Mouse (Mus musculus) fibroblast of lung, adult 2 months (primary cell): ENCODE results near the gene BC053393.
"Not testable (repeated sequence)": the region's sequence is repeated elsewhere in the genome, so short reads cannot be mapped to it uniquely, and the experiment has no call there.

Source experiments
- DNase-seq: peaks from one replicate; pipeline ENCODE4 v3.0.0-alpha.2; 2011; ENCODE audit warnings: low read depth

The BC053393 gene

GRCm38 (mm10) chr11:46571327-46571726 lies at the start of gene BC053393:
TSS of gene BC053393 (plus strand) at chr11:46571536.
- no peak for DNase-seq

DNA sequence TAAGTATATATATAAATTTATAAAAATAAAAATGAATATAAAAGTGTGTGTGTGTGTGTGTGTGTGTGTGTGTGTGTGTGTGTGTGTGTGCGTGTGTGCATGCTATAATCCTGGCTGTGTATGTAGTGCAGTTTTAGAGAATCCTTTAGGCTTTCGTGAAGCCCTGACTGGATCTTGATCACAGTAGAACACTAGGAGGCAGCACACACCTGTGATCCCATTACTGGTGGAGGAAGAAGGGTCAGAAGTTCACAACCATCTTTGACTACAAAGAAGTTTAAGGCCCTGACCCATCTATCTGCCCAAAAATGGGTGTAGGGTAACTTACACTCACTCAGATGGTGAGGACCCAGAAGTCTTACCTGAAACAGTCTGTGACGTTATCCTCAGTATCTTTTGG lies 48.6 kb upstream of the BC053393 start:
- peak; percentile 21 for DNase-seq

DNA sequence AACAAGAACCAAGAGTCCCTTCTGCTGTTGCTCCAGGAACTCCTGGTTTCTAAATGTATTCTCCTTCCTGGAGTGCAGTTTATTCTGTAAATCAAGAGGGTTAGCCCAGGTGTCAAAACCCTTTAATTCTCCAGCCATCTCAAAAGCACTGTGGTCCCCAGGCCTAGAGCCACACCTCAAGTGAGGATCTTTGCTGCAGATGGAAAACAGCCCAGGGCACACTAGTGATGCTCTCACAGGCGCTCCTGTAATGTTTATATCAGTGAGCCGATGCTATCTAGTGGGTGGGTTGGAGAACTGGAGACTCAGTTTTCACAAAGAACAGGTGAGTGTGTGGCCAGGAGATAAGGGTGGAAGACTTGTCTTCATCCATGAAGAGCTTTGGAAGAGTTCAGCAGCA lies 47.4 kb upstream of the BC053393 start, which contains the start of gene Gm12169:
Gm12169 (plus strand) TSS at position 301 of the 400 bp plus-strand sequence.
- DNase-seq: no peak

DNA sequence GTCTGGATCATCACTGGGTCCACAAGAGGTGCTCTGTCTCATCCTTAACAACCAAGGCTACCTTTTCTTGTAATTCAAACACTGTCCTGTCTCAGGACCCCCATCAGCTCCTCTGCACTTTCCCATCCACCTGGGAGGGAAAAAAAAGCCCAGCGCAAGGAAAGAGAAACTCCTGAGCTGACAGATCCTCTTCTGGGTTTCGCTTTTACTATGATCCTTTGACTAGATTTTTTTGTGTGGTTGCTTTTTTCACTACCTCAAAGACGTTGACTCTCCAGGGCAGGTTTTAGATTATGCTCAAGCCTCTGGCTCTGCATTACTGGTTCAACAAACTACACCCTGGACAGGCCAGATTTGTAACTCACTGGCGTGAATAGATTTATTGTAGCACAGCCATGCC lies 41.2 kb upstream of the BC053393 start:
- DNase-seq: no peak

DNA sequence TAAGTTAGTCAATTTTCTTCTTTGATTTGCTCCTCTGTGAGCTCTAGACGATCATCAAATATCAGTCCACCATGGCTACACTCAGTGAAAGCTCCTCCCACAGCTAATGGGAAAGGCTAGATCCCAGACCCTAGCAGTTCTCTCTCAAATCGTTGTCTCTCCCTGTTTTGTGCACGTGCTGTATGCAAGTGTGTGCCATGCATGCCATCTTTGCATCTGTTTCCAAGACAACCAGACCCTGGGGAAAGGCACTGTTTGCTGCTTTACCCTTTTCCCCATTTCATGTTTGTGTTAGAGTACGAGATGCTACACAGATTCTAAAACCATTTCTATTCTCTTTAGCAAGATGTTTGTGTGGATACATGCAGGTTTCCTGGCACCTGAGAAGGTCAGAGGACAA lies 34.4 kb upstream of the BC053393 start:
- DNase-seq: no peak

DNA sequence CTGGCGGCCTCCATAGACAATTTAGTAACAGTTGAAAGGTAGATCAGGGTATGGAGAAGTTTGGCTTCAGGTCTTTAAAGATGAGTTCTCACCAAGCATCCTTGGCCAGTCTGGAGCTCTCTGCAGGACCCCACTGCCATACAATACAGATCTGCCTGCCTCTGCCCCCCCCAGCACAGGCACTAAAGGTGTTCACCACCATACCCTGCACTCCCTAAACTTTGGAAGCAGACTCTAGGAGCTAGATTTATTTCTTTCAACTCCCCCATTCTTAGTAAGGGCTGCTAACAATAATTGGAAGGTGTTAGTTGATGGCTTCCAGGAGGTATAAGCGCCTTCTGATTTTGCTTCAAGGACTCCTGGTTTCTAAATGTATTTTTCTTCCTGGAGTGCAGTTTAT lies 27.8 kb upstream of the BC053393 start:
- DNase-seq: no peak

DNA sequence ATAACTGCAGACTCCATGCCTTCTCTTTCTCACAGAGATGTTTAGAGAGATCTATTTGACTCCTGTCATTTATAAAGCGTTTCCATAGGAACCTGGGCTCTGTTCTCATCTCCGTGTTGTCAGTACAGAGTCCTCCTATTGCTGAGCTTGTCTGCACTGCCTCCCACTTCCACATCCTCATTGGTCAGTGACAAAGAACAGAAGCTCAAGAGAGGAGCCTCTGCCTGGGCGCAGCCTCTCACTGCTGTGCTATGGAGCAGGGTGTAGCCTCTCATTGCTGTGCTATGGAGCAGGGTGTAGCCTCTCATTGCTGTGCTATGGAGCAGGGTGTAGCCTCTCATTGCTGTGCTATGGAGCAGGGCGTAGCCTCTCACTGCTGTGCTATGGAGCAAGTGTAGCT lies 21.6 kb upstream of the BC053393 start:
- DNase-seq: no peak

DNA sequence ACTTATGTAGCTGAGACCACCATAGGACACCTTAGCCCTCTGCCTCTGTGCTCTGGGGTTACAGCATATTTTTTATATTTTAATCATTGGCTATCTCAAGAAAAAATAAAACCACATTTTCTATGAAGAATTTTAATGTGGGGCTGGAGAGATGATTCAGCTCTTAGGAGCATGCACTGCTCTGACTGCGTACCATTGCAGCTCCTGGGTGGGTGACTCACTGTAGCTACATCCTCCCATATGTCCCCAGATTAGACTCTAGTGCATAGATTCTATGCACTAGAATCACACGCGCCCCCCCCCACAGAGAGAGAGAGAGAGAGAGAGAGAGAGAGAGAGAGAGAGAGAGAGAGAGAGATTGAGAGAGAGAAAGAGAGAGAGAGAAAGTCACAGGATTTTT lies 18.6 kb upstream of the BC053393 start:
- no peak for DNase-seq

- no peak for DNase-seq
Observed at GRCm38 (mm10) chr11:46561096-46561495, 10.2 kb upstream of the BC053393 start.

GRCm38 (mm10) chr11:46564671-46565070 lies 6.7 kb upstream of the BC053393 start:
- peak; percentile 24 for DNase-seq

DNA sequence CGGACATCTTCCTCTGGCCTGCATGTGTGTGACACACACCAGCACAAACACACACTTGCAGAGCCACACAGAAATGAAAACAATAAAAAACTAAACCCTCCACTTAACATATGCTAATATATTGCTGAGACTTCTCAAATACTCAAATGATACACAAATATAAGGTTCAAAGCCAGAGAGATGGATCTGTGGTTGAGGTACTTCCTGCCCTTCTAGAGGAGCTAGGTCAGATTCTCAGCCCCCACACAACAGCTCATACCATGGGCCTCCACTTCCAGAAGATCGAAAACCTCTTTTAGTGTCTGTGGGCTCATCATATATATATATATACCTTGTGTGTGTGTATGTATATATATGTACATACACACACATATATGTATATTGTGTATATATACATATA lies 5.4 kb upstream of the BC053393 start:
- DNase-seq: no peak

DNA sequence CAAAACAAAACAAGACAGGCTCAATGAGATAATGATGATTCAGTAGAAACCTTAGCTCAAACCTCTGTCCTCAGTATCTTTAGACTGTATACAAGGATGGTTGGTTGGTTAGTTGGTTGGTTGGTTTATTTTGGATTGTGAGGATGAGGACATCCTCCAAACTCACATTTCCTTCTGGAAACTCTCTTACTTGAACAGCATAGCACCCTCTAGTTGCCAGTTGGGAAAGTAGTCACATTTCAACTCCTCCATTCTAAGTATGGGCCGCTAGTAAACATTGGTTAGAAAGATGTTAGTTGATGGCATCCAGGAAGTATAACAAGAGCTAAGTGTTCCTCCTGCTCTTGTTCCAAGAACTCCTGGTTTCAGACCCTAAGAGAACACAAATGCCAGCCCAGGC lies 2.2 kb upstream of the BC053393 start:
- no peak for DNase-seq

DNA sequence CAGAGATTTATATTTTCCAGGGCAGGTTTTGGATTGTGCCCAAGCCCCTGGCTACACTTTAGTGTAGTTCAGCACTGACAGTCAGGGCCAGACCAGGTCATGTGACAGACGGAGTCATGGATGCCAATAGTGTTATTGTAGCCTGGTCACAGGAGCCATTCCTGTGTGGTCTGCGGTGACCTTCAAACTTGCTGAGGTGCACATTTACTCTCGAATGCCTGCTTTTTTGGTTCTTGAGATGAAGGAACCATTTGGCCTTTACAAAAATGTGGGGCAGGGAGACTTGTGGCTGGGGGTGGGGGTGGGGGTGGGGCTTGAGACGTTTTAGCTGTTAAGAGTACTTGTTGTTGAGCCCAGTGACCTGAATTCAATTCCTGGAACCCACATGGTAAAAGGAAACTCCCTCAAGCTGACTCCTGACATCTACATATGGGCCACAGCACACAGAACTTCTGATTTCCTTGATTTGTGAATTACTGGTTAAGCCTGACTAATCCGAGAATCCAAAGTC lies 7.5 kb downstream of the BC053393 start:
- DNase-seq: peak; percentile 88

GRCm38 (mm10) chr11:46580428-46580827 lies 9.1 kb downstream of the BC053393 start:
- DNase-seq: no peak

DNA sequence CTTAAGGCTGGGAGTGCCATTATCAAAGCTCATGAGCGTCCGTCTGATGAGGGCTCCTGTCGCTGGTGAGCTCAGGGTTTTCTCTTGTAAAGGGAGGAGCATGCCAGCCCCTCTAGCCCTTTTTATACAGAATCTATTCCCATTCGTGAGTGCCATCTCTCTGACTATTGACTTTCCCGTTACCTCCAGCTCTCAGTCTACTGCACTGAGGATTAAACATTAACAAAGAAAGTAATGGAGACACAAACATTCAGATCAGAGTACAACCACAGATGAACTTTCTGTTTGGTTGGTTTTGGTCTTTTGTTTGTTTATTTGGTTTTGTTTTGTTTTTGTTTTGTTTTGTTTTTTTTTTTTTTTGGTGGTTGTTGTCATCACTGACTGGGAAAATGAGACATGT lies 11.4 kb downstream of the BC053393 start:
- DNase-seq: no peak

GRCm38 (mm10) chr11:46592416-46592815 lies 21.1 kb downstream of the BC053393 start:
- no peak for DNase-seq

DNA sequence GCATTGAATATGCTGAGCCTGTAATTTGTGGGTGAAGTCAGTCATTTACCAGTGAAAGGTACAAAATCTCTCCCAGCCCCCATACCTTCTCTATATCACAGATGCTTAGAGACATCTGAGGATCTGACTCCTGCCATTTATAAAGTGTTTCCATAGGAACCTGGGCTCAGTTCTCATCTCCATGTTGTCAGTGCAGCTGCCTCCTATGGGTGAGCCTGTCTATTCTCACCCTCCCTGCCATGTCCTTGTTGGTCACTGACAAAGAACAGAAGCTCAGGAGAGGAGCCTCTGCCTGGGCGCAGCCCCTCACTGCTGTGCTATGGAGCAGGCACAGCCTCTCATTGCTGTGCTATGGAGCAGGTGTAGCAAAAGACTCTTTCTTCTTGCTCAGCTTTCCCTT lies 48.6 kb downstream of the BC053393 start:
- DNase-seq: no peak

DNA sequence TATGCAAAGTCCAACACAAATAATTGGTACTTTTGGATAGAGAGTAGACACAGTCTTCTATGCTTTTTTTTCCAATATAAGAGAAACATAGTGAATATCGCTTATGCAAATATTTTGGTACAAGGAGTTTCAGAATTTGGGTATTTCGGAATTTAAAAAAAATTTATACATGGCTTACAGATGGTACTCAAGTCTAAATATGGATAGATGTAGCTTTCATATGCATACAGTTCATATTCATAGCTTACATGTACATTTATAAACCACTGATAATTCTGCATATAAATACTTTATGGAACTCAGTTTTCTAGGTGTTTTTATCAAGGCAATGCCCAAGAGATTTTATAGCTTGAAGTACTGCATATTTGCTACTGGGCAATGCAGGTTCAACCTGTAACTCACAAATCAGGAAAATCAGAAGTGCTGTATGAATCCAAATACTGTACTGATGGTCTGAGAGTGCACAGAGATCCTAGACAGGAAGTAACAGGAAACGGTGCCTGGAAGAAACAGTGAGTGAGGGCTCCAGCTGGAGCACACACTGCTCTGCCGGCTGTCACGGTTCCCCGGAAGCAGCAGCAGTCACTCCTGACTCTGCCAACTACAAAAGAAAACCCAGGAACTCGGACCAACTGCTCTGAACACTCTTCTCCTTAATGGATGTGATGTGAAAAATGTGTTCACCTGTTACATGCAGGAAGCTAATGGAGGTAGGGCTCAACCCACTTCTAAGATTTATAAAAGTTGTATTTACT lies 49.3 kb downstream of the BC053393 start:
- DNase-seq: no peak

DNA sequence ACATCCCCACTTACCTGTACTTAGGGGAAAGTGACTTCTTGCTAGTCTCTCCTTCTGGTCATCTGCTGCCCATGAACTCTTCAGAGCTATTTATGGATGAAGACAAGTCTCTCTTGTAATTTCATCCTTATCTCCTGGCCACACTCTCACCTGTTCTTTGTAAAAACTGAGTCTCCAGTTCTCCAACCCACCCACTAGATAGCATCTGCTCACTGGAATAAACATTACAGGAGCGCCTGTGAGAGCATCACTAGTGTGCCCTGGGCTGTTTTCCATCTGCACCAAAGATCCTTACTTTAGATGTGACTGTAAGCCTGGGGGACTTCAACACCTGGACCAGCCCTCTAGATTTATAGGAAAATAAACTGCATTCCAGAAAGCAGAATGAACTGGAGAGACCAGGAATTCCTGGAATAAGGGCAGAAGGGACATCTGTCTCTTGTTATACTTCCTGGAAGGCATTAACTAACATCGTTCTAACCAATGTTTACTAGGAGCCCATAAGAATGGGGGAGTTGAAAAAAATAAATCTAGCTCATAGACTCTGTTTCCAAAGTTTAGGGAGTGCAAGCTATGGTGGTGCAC lies 58.0 kb downstream of the BC053393 start, which contains the start of gene Dppa1:
Dppa1 (minus strand) TSS at position 51 of the 585 bp plus-strand sequence.
- DNase-seq: no peak

DNA sequence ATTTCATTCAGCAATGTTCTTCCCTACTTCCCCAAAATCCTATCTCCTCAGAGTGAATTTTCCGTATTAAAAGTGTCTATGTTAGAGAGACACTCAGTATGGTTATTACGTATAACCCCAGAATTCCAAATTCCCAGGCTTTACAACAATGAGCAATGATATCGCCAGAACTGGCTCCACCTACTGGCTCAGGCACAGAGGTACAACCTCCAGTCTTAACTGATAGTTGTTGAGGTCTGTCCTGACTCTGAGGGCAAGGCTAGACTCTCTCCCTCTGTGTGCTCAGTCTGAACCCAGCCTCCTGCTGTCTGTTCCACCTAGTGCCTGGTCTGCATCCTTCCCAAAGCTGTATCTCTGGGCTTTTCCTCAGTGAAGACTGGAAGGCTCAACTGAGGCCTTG lies 60.3 kb downstream of the BC053393 start:
- DNase-seq: peak; percentile 13

DNA sequence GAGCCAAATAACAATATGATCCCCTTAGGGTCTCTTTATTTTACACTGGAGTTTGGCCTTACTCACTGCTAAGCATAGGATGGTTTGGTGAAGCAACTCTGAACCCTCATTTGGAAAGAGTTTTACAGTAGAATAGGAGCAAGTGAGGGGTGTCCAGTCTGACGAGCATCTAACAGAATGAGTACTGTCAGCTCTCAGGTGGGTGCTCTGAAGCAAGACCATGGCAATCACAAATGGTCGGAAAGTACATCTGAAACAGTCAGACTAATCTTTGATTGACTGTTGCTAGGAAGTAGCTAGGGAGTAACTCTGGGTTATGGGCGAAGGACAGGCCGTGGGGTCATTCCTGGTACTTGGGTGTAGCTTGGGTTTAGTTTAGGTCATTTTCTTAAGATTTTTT lies 64.2 kb downstream of the BC053393 start:
- DNase-seq: not testable (repeated sequence)

GRCm38 (mm10) chr11:46636568-46636967 lies 65.2 kb downstream of the BC053393 start:
- no peak for DNase-seq
